Comparison of ENCODE assay signal across 23 mouse cellular contexts in the genomic region with DNA sequence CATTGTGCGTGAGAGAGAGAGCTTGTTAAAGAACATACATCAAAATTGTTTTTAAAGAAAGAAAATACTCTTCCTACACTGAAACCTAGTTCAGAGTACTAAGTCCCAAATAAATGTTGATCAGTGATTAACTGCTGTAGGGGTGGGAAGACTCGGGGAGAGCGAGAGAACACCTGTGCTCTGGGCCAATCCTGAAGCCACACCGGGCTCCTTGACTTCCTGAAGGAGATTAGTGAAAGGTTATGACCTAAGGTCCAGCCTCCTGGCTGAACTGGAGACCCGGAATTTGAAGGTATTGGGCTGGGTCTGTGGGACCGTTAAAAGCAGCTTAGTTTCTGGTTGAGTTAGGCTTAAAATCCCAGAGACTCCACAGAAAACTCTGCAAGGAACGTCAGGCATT. TPM values are rescaled to one million over a fixed set of nuclear protein-coding genes. Genes with fewer than 3 reads are reported as not detected.
"Had no signal": no experiment of that assay in that cellular context is flagged by ENCODE, and none has a peak within 500 bp of the region (broad histone marks: within the 10 kb centered on the region; RNA-seq: fewer than 3 reads in every experiment).

No protein-coding gene starts in this region.

- H3K36me3 ChIP-seq: intestine, embryonic 15.5 days; limb, embryonic 12.5 days; limb, embryonic 15.5 days; midbrain, embryonic 12.5 days; midbrain, embryonic 15.5 days; neural tube, embryonic 12.5 days; neural tube, embryonic 15.5 days had no signal

- H3K4me3 ChIP-seq: intestine, embryonic 15.5 days; limb, embryonic 12.5 days; limb, embryonic 15.5 days; midbrain, embryonic 12.5 days; midbrain, embryonic 15.5 days; neural tube, embryonic 12.5 days; neural tube, embryonic 15.5 days had no signal

- H3K9ac ChIP-seq: intestine, embryonic 15.5 days; limb, embryonic 12.5 days; limb, embryonic 15.5 days; liver, embryonic 14.5 days; liver, postnatal 0 days; lung, embryonic 14.5 days; midbrain, embryonic 12.5 days; midbrain, embryonic 15.5 days; neural tube, embryonic 12.5 days; neural tube, embryonic 15.5 days had no signal

- DNase-seq: left cerebral cortex, postnatal 4 days; liver, postnatal 0 days; lung, embryonic 14.5 days; right cerebral cortex, adult 18-20 months; right cerebral cortex, postnatal 14 days; right cerebral cortex, postnatal 4 days; thymus, adult 2 months; thymus, postnatal 14 days; thymus, postnatal 4 days had no signal

- ATAC-seq: intestine, embryonic 15.5 days; liver, postnatal 0 days; lung, postnatal 0 days; midbrain, embryonic 15.5 days had no signal

- H3K27ac ChIP-seq: intestine, embryonic 15.5 days; kidney, postnatal 0 days; limb, embryonic 12.5 days; limb, embryonic 15.5 days; liver, embryonic 14.5 days; macrophage; midbrain, embryonic 12.5 days; midbrain, embryonic 15.5 days; neural tube, embryonic 12.5 days; neural tube, embryonic 15.5 days; stomach, postnatal 0 days had no signal

- H3K9me3 ChIP-seq: intestine, embryonic 15.5 days; limb, embryonic 15.5 days; midbrain, embryonic 15.5 days had no signal

- H3K4me2 ChIP-seq: intestine, embryonic 15.5 days; limb, embryonic 12.5 days; limb, embryonic 15.5 days; liver, embryonic 11.5 days; lung, embryonic 14.5 days; midbrain, embryonic 12.5 days; midbrain, embryonic 15.5 days; neural tube, embryonic 12.5 days; neural tube, embryonic 15.5 days had no signal

- H3K4me1 ChIP-seq: intestine, embryonic 15.5 days; limb, embryonic 12.5 days; limb, embryonic 15.5 days; midbrain, embryonic 15.5 days; neural tube, embryonic 12.5 days; neural tube, embryonic 15.5 days had no signal

- H3K27me3 ChIP-seq: intestine, embryonic 15.5 days; limb, embryonic 12.5 days; limb, embryonic 15.5 days; midbrain, embryonic 12.5 days; midbrain, embryonic 15.5 days; neural tube, embryonic 12.5 days; neural tube, embryonic 15.5 days had no signal

RNA-seq across cellular contexts. Expression of gene Cyp4f15, which starts 37.3 kb away (rescaled TPM):
- polyA plus RNA-seq: lung, embryonic 14.5 days; macrophage; stomach, embryonic 14.5 days had no signal
